Mouse (Mus musculus): ENCODE results near the gene AU022252. TPM values are rescaled to one million over a fixed set of nuclear protein-coding genes. Genes with fewer than 3 reads are reported as not detected.

The AU022252 gene
- polyA plus RNA-seq, 1 experiment from 2014 or later = 15.1 TPM

DNA sequence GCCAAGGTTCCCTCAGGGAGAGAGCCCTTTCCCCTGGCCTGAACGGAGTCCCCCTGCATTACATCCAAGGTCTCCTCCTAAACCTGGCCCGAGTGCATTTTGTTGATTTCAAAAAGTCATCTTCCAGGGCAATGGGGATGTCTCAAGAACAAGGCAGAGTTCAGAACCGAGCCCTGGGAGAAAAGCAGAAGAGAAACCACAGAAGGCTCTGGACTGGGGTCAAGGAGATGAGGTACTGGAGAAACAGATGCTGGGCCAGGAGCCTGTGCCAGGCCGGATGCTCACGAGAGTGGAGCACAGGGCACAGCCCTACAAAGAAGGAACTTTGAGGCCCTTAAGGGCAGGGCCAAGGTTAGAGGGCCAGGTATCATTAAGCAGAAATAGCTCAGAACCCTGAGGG is 54.8 kb downstream of the AU022252 start:
- WGBS = 63% methylated on average over 5 of the region's 5 CpGs
- Histone ChIP-seq H3K9me3 (ENCODE audit: control insufficient read depth) (no peaks in the 10 kb centered on the region), H3K27ac (ENCODE audit: low read depth, low read length) (no peak overlapping the region), H3K4me2 (replicated peaks; ENCODE audit: low read depth) (no peak overlapping the region), H3K36me3 (ENCODE audit: control insufficient read depth, insufficient read depth) (no peaks in the 10 kb centered on the region), H3K4me1 (replicated peaks; ENCODE audit: control insufficient read depth, insufficient read depth, low read length) (no peaks in the 10 kb centered on the region), H3K27me3 (replicated peaks; ENCODE audit: control insufficient read depth, insufficient read depth, low read length) (no peaks in the 10 kb centered on the region), H3K4me3 (ENCODE audit: low read depth, low read length) (no peak overlapping the region), H3K9ac (ENCODE audit: low read depth, low read length) (no peak overlapping the region)
- no peak for TF ChIP-seq CTCF (IDR thresholded peaks at IDR 0.05; ENCODE audit: low read depth)
- ATAC-seq = no peak

GRCm38 (mm10) chr4:119173851-119174453 is 58.6 kb downstream of the AU022252 start, which contains the start of gene Zfp691:
TSS of gene Zfp691 (minus strand) at chr4:119174195.
- TF ChIP-seq CTCF (IDR thresholded peaks at IDR 0.05; ENCODE audit: low read depth) = no peak
- peak; percentile 100 for ATAC-seq
- Histone ChIP-seq H3K4me2 (replicated peaks; ENCODE audit: low read depth) (peak within 1 kb of the TSS; percentile 85), H3K27ac (ENCODE audit: low read depth, low read length) (no peak within 1 kb of the TSS), H3K4me1 (replicated peaks; ENCODE audit: control insufficient read depth, insufficient read depth, low read length) (no peaks in the 10 kb centered on the region), H3K4me3 (ENCODE audit: low read depth, low read length) (peak within 1 kb of the TSS; percentile 75), H3K27me3 (replicated peaks; ENCODE audit: control insufficient read depth, insufficient read depth, low read length) (no peaks in the 10 kb centered on the region), H3K36me3 (ENCODE audit: control insufficient read depth, insufficient read depth) (peaks cover 4% of the 10 kb centered on the region), H3K9ac (ENCODE audit: low read depth, low read length) (peak within 1 kb of the TSS; percentile 65), H3K9me3 (ENCODE audit: control insufficient read depth) (no peaks in the 10 kb centered on the region)
- under 1% methylated on average over 32 of the region's 40 CpGs for WGBS

DNA sequence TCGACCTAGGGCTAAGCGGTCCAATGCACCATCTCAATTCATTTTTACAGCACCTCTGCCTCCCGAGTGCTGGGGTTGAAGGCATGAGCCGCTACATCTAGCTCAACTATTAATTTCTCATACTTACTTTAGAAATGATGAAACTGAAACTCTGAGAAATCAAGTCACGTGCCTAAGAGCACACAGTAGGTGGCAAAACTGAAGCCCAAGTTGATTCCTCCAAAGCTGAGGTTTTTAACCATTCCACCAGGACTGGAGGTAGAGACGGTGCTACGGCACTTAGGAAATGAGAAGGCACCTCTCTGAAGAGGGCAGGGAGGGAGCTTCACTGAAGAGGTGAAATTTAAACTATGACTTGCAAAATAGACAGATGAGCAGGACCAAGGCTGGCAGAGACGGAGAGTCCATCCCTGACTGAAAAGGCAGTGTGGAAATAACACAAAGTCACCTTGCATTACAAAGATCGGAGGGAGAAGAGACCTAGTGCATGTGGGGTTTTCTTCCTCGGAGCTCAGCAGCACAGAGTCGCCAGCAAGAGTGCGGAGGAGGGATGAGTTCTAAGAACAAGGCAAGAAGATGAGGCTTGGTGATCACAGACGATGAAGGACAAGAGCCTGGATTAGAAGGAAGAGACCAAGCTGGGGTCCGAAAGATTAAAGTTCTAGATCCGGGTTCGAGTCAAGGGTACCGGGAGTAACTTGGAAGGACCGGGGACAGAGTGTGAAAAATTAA is 59.4 kb downstream of the AU022252 start:
- Histone ChIP-seq H3K4me3 (ENCODE audit: low read depth, low read length) (peak overlapping the region; percentile 75), H3K4me2 (replicated peaks; ENCODE audit: low read depth) (peak overlapping the region; percentile 85), H3K27ac (ENCODE audit: low read depth, low read length) (no peak overlapping the region), H3K27me3 (replicated peaks; ENCODE audit: control insufficient read depth, insufficient read depth, low read length) (no peaks in the 10 kb centered on the region), H3K36me3 (ENCODE audit: control insufficient read depth, insufficient read depth) (peaks cover 9% of the 10 kb centered on the region), H3K4me1 (replicated peaks; ENCODE audit: control insufficient read depth, insufficient read depth, low read length) (no peaks in the 10 kb centered on the region), H3K9me3 (ENCODE audit: control insufficient read depth) (no peaks in the 10 kb centered on the region), H3K9ac (ENCODE audit: low read depth, low read length) (peak overlapping the region; percentile 65)
- 36% methylated on average over 18 of the region's 18 CpGs for WGBS
- no peak for TF ChIP-seq CTCF (IDR thresholded peaks at IDR 0.05; ENCODE audit: low read depth)
- no peak for ATAC-seq

- peak; percentile 97 for TF ChIP-seq CTCF (IDR thresholded peaks at IDR 0.05; ENCODE audit: low read depth)
- no peaks in the 10 kb centered on the region for H3K9me3 ChIP-seq (ENCODE audit: control insufficient read depth)
- no peak overlapping the region for H3K9ac ChIP-seq (ENCODE audit: low read depth, low read length)
- H3K27ac ChIP-seq (ENCODE audit: low read depth, low read length) = no peak overlapping the region
- peak; percentile 54; the same call in 1 of the 2 replicates for ATAC-seq
- H3K27me3 ChIP-seq (replicated peaks; ENCODE audit: control insufficient read depth, insufficient read depth, low read length) = no peaks in the 10 kb centered on the region
- H3K36me3 ChIP-seq (ENCODE audit: control insufficient read depth, insufficient read depth) = peaks cover 9% of the 10 kb centered on the region
- 4% methylated on average over 4 of the region's 4 CpGs for WGBS
- no peak overlapping the region for H3K4me3 ChIP-seq (ENCODE audit: low read depth, low read length)
- H3K4me1 ChIP-seq (replicated peaks; ENCODE audit: control insufficient read depth, insufficient read depth, low read length) = no peaks in the 10 kb centered on the region
- H3K4me2 ChIP-seq (replicated peaks; ENCODE audit: low read depth) = no peak overlapping the region
Observed at GRCm38 (mm10) chr4:119167663-119168062, 64.8 kb downstream of the AU022252 start.

DNA sequence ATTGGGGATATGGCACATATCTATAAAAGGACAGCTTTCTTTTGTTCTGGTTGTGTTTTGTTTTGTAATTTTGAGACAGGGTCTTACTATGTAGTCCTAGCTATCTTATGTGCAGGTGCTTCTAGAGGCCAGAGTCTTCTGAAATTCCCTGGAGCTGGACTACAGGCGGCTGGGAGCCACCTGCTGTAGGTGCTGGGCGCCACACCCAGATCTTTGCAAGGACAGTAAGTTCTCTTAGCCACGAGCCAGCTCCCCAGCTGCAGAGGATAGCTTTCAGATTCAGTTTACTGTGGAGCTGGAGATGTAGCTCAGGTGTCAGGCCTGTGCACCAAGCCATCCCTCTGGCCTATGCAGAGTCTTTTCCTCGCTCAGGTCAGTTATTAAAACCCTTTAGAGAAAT is 65.4 kb downstream of the AU022252 start:
- Histone ChIP-seq H3K9me3 (ENCODE audit: control insufficient read depth) (no peaks in the 10 kb centered on the region), H3K27ac (ENCODE audit: low read depth, low read length) (no peak overlapping the region), H3K9ac (ENCODE audit: low read depth, low read length) (no peak overlapping the region), H3K27me3 (replicated peaks; ENCODE audit: control insufficient read depth, insufficient read depth, low read length) (no peaks in the 10 kb centered on the region), H3K4me1 (replicated peaks; ENCODE audit: control insufficient read depth, insufficient read depth, low read length) (no peaks in the 10 kb centered on the region), H3K36me3 (ENCODE audit: control insufficient read depth, insufficient read depth) (peaks cover 9% of the 10 kb centered on the region), H3K4me3 (ENCODE audit: low read depth, low read length) (no peak overlapping the region), H3K4me2 (replicated peaks; ENCODE audit: low read depth) (no peak overlapping the region)
- WGBS = 49% methylated on average over 4 of the region's 4 CpGs
- peak; percentile 44; the same call in 1 of the 2 replicates for ATAC-seq
- peak; percentile 55 for TF ChIP-seq CTCF (IDR thresholded peaks at IDR 0.05; ENCODE audit: low read depth)

GRCm38 (mm10) chr4:119165916-119166315 is 66.6 kb downstream of the AU022252 start:
- no peaks in the 10 kb centered on the region for H3K4me1 ChIP-seq (replicated peaks; ENCODE audit: control insufficient read depth, insufficient read depth, low read length)
- H3K4me2 ChIP-seq (replicated peaks; ENCODE audit: low read depth) = no peak overlapping the region
- no peak overlapping the region for H3K4me3 ChIP-seq (ENCODE audit: low read depth, low read length)
- peaks cover 9% of the 10 kb centered on the region for H3K36me3 ChIP-seq (ENCODE audit: control insufficient read depth, insufficient read depth)
- no peak for TF ChIP-seq CTCF (IDR thresholded peaks at IDR 0.05; ENCODE audit: low read depth)
- WGBS = 74% methylated on average over 7 of the region's 7 CpGs
- H3K27ac ChIP-seq (ENCODE audit: low read depth, low read length) = no peak overlapping the region
- no peaks in the 10 kb centered on the region for H3K27me3 ChIP-seq (replicated peaks; ENCODE audit: control insufficient read depth, insufficient read depth, low read length)
- no peak for ATAC-seq
- no peak overlapping the region for H3K9ac ChIP-seq (ENCODE audit: low read depth, low read length)
- H3K9me3 ChIP-seq (ENCODE audit: control insufficient read depth) = no peaks in the 10 kb centered on the region

All from intestine, postnatal 0 days (tissue).